Mouse (Mus musculus) layer of hippocampus, adult 6 months (tissue): ENCODE data around the gene Cacna1i. TPM values are rescaled to one million over a fixed set of nuclear protein-coding genes. Genes with fewer than 3 reads are reported as not detected.

ENCODE experiments used
- long read RNA-seq, 2 experiments: library from polyadenylated mRNA; unstranded; transcript quantifications; one replicate each; pipeline ENCODE4 v2.0.0; 2019 to 2020
- polyA plus RNA-seq: library from polyadenylated mRNA; unstranded; fragments of <200 nt; fragmentation: Nextera tagmentation; gene quantifications from 2 replicates; pipeline ENCODE4 v1.2.3, GENCODE M21; 2021

The Cacna1i gene
- polyA plus RNA-seq: 1.7 and 1.9 TPM in 2 replicates
- long read RNA-seq, experiment 1, partial matches to known transcripts: 3 of 8 reads
- long read RNA-seq, experiment 1, other reads (novel, unspliced or antisense): 5 of 8 reads
- long read RNA-seq, experiment 2, partial matches to known transcripts: 4 of 25 reads
- long read RNA-seq, experiment 2, other reads (novel, unspliced or antisense): 21 of 25 reads

GRCm38 (mm10) chr15:80286851-80287415 is at the start of gene Cacna1i:
Cacna1i (plus strand) TSS chr15:80287238.

GRCm38 (mm10) chr15:80254847-80255645 is 32.0 kb upstream of the Cacna1i start, which contains the start of gene Atf4:
Atf4 (plus strand) TSS chr15:80255184.

DNA sequence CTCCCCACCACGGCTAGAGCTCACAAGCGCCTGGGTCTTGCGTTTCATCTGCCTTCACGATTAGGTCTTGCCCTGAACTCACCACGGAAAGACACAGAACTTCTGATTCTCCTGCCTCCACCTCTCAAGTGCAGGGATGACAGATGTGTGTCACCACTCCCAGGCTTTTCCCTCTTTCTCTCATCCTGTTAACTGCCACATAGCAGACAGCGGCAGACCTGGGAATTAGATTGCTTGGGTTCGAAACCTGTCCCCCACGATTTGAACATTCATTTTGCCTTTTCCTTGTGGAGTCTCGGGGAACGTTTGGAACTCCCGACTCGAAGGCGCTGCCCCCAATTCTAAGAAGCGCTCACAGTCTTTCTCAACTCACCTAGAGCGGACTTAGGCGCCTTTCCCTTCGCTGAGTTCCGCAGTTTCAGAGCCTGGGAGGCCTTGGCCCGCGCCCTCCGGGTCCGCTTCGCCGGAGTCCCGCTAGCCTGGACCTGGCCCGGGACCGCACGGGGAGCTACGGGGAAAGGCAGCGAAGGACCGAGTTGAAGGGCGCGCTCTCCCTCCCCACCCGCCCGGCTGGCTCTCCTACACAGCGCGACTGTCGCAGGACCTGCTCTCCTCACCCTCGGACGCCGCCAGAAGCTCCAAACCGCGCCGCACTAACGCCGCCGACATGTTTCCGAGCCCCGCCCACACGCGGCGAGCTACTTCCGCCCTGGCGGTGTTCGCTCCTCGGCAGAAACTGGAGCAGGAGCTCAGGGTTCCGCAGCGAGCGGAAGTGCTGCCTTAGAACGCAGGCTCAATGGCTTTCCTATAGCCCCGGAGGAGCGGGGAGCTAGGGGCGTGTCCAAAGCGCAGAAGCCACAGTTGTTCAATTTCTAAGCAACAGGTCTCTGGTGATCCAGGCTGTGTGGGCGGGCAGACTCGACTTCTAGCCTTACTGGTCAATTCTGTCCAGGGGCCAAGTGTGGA is 23.1 kb upstream of the Cacna1i start, which contains the start of gene Rps19bp1:
Gene Rps19bp1 (minus strand): TSS at position 706 of the 966 bp plus-strand sequence.

Other genes starting within 250 kb of the Cacna1i start
- 117 and 139 TPM in 2 replicates for gene Syngr1, start 195.9 kb upstream of the Cacna1i start, polyA plus RNA-seq
- 1,999 and 2,174 TPM in 2 replicates for gene Rpl3, start 195.4 kb upstream of the Cacna1i start, polyA plus RNA-seq
- 15.9 and 16.0 TPM in 2 replicates for gene Tab1, start 154.1 kb upstream of the Cacna1i start, polyA plus RNA-seq
- gene Mgat3, start 113.5 kb upstream of the Cacna1i start, polyA plus RNA-seq: 14.6 and 15.3 TPM in 2 replicates
- gene Mief1, start 53.2 kb upstream of the Cacna1i start, polyA plus RNA-seq: 9.5 and 11.8 TPM in 2 replicates
- gene AC140267.1, start 51.4 kb upstream of the Cacna1i start, polyA plus RNA-seq: not detected in 2 replicates
- gene Atf4, start 32.1 kb upstream of the Cacna1i start, polyA plus RNA-seq: 53.2 and 64.6 TPM in 2 replicates
- gene Rps19bp1, start 22.9 kb upstream of the Cacna1i start, polyA plus RNA-seq: 69.1 and 101 TPM in 2 replicates